Mouse (Mus musculus) erythroblast, embryonic 14.5 days (primary cell): ENCODE measurements around the gene Scd4.
A peak's percentile ranks its signal among the peaks of the same experiment; 100 is the strongest.

Experiments used
- GATA1 ChIP-seq: IDR thresholded peaks from 2 replicates; pipeline ENCODE4 v1.6.1; 2012; ENCODE audit warnings: low read length, inconsistent platforms, mixed read lengths
- TAL1 ChIP-seq: IDR thresholded peaks from 3 replicates; pipeline ENCODE4 v1.6.1; 2012; ENCODE audit warnings: low read length, inconsistent platforms, mixed read lengths

DNA sequence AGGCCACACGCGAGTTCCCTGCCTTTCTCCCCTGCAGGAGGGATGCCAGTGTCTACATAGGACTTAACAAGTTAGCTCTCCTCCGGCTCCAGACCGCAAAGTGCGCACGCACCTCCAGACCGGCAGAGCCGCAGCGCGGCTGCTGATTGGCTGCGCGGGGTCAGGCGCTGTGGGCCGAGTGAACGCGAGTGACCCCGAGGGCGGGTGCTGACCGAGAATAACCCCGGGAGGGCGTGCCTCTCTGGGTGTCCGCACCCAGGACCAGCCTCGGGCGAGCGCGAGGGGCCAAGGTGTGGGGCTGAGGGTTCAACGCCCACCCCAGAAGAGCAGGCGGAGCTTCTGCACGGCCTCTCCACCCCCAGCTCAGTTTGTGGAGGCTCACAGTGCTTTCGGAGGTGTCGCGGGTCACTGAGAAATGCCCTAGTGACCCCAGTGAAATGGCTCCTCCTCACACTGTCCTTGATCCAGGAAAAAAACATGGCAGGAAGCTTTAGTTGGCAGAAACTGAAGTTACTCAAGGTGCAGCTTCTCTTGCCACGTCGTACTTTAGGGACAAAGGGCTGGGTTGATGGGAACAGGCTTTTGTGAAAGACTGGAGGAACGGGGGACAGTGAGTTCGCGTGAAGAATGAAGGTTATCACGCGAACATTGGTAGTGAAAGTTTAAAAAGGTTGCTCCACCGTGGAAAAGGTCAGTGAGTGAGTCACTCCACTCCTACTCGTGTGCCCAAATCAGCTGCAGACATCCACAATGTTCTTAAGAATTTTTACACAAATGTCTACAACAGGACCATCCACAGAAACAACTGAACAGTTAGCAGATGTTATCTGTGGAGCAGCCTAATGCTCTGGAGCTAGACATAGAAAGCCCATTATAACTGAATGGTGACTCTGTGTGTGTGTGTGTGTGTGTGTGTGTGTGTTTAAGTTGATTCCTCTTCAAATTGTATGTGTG, 55.9 kb downstream of the Scd4 start:
- peak; percentile 36; the same call in 1 of the 2 replicates for TF ChIP-seq GATA1
- TF ChIP-seq TAL1 = no peak
